Mouse (Mus musculus) erythroblast, embryonic 14.5 days (primary cell): ENCODE results near the gene Tmem132d.

Experiments
- GATA1 ChIP-seq: IDR thresholded peaks from 2 replicates; pipeline ENCODE4 v1.6.1; 2012; ENCODE audit warnings: low read length, inconsistent platforms, mixed read lengths
- TAL1 ChIP-seq: IDR thresholded peaks from 3 replicates; pipeline ENCODE4 v1.6.1; 2012; ENCODE audit warnings: low read length, inconsistent platforms, mixed read lengths

DNA sequence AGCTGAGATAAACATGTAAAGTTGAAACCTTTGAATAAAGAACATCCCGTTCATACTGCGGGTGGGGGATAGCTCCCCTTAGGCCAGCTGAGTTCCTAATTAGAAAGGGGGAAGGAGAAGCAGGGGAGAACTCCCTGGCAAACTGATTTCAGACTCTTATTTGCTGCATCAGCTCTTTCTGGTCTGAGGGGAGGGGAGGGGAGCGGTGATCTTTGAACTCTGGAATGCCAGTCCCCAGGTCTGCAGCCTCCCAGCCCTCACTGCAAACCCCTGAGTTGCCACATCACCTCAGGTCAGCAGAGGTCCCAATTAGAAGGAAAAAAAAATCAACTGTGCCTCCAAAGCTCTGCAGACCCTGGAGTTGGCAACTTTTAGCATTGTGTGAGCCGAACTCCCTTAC lies 482.3 kb downstream of the Tmem132d start:
- no peak for TF ChIP-seq GATA1
- TF ChIP-seq TAL1 = no peak
